Mouse (Mus musculus) A20 (cell line): ENCODE results near the gene Tgm4.

Experiments used
- DNase-seq: peaks from one replicate; pipeline ENCODE4 v3.0.0-alpha.2; 2011; ENCODE audit warnings: low read depth, low spot score

Tgm4 gene

DNA sequence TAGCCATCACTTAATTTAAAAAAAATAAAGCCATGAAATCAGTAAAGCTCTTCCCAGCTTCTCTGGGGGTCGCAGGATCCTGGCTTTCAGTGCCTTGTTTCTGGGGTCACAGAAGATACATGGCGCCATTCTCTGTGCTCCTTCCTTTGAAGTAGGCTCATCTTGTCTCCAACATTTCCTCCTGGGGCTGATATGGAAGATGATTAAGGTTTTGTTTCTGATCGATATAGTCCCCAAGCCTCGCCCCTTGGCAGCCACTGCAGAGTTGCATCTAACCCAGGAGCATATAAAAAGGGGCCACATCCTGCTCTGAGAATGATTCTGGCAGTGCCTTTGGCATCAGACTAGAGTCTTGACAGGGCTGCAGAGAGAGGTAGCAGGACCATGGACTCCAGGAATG lies at the start of gene Tgm4:
Gene Tgm4 (plus strand): TSS at position 301 of the 400 bp plus-strand sequence.
- no peak for DNase-seq

DNA sequence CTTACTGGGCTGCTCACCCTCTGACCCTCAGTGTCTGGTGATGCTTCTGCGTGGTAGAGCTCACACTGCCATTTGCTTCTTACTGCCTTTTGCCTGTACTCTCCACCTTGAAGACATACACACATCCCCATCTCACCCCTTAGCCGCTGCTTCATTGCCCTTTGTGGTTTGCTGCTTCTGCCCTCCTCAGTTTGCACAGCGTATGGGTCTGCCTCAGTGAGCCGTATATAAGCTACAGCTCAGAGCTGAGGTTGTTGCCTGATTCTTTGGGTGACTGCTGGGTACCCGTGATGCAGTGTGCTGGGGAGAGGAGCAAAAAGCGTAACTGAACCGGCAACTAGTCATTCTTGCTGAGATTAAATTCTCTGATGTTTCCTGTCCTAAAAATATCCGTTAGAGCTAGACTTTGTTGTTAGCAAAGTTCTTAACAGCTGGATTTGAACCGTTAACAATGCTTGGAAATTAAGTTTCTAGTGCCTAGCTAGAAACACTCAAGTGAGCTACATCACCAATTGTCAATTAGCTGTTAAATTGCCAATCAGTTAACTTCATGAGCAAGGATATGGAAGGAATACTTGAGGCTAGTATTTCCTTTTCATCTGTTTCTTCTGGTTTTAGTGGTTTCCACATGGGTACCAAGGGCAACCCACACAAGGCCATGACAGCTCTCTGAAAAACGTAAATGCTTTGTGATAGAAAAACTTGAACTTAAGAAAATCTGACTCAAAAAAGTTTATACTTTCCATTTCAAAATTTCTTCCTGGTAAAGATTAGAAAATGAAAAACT lies 35.9 kb upstream of the Tgm4 start:
- DNase-seq: no peak

DNA sequence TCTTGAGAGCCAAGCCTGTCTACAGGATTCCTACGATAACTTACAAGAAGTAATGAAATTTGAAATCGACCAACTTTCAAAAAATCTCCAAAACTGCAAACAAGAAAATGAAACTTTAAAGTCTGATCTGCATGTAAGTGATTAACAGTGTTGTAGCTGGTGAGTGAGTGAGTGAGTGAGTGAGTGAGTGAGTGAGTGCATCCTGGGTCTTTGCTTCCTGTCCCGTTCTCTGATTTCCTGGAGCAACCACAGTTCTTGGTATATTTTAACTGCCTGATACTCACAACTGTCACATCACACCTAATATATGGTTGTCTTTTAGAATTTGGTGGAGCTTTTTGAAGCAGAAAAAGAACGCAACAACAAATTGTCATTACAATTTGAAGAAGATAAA lies 35.3 kb upstream of the Tgm4 start:
- DNase-seq: no peak

DNA sequence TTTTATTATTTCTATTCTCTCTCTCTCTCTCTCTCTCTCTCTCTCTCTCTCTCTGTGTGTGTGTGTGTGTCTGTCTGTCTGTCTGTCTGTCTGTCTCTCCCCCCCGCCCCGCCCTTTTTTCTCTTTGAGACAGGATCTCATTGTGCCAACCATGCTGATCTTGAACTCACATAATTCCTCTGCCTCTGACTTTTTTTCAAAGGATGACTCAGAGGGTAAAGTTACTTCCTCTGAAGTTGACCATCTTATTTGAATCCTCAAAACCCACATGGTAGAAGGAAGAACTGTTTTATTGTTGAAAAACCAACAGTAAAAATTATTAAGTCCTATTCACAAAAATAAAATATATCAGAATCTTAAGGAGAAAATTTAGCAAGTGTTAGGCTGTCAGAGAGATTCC lies 29.8 kb upstream of the Tgm4 start:
- DNase-seq: no peak

DNA sequence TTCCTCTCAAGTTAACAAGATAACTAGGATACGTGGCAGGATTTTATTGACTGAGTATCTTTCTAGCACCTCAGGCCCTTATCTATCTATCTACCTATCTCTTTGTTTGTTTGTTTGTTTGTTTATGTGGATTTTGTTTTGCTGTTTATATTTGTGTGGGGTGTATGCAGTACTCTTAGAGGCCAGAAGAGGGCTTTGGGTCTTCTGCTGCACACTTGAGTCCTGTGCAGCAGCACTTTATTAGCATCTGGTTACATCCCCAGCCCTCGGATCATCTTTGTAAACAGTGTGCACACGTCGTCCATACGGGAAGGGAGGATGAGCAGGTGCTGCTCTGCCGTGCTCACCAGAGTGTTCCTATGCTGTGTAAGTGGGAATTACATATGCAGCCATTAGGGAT lies 28.5 kb upstream of the Tgm4 start:
- peak; percentile 24 for DNase-seq

DNA sequence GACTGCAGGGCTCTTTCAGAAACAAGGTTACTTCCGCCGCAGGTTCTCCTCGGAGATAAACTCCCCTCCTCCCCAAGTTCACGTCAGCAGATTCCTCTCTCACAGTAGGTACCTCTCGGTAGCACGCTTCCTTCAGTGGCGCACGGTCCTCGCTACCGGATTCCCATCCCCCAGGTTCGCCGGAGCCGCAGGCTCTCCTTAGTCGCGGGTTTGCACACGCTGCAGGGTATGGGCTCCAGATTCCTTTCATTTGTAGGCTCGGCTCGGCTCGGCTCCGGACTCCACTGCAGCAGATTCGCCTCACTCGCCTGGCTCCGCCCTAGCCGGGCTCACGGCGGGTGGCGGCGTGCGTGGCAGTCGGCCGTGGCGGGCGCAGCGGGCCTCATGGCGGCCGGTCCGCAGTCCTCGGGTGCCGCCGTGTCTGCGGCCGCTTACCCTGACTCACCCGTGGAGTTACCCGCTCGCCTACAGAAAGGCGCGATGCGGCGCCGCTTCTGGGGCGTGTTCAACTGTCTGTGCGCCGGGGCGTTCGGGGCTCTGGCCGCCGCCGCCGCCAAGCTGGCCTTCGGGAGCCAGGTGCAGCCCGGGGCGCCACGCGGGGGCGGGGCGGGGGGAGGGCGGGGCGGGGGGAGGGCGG lies 13.4 kb upstream of the Tgm4 start, which contains the start of gene Tmem42:
Gene Tmem42 (plus strand): TSS at position 332 of the 637 bp plus-strand sequence.
- DNase-seq: peak; percentile 95

DNA sequence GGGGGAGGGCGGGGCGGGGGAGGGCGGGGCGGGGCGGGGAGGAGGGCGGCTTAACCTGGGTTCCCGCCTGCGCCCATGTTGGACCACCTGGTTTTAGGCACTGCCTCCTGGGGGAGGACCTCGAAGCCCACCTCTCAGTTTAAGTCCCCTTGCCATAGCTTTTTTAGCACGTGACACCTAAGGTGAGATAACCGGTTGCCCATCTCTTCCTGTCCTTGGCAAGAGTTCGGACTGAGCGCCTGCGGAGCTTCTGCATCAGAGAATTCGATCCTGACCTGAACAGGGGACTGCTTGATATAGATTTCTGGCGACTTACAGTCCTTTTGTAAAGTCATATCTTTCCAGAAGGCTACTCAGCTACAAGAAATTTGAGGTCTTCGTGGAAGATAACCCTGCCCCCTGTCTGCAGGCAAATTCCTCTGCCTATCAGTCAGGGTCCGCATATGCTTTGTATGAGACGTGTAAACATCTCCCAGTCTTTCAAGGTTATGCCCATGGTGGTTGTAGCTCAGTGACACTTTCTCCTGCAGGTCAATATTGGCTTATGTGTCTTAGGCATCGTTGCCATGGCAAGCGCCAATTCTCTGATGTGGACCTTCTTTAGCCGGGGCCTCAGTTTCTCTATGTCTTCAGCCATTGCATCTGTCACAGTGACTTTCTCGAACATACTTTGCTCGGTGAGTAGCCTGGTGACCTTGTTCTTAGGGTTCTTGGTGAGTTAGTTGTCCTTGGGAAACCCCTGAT lies 12.7 kb upstream of the Tgm4 start:
- no peak for DNase-seq

DNA sequence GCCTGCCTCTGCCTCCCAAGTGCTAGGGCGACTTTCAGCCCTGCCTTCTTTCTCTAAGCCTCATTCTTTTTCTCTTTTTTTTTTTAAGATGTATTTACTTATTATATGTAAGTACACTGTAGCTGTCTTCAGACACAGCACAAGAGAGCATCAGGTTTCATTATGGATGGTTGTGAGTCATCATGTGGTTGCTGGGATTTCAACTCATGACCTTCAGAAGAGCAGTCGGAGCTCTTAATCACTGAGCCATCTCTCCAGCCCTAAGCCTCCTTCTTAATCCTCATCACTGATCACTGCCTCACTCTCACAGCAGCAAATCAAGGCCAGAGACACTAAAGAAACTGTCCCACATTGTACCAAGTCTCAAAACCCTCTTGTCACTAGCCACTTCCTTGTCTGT lies 10.3 kb upstream of the Tgm4 start:
- DNase-seq: no peak

DNA sequence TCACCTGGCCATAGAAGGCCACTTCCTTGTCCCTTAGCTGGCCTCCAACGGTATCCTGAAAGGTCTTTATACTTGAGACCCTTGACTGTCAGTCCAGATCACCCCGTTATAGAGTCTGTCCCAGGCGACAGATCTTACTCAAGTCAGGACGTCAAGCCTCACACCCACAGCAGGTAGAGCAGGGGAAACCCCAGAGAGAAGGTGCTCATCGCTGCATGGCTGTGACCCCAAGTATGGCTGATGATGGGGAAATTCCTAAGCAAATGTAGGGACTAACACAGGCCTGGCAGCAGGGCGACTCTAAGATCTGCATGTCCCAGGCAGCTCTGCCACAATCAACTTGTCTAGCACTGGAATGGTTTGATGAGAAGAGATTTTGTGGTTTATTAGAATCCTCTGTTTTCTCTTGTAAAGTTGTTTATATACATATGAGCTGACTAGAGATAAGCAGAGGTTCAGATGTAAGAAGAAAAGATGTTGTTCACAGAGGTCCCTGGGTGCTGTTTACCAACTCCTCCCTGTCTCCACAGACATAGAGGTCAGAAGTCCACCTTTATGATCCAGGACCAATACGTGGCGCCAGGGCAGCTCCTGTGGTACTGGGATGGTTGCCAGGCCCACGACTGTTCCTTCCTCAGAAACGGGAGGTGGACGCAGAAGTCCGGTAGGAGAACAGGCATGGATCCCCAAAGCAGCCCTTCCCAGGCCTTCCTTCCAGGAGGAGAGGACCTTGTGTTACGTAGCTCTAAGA lies 2.9 kb upstream of the Tgm4 start:
- no peak for DNase-seq

DNA sequence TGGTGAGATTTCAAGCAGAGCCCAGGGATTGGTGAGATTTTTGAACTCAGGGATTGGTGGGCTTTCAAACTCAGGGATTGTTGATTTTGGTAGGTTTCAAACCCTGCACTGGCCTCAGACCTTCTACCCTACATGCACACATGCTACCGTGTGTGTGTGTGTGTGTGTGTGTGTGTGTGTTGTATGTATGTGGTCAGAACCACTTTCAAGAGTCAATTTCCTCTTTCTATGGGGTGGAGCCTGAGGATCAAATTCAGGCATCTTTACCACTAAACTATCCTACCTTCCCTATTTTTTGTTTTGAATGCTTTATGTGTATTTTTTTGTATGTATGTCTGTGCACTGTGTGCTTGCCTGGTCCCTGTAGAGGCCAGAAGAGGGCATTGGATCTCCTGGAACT lies 13.1 kb downstream of the Tgm4 start:
- DNase-seq: no peak

DNA sequence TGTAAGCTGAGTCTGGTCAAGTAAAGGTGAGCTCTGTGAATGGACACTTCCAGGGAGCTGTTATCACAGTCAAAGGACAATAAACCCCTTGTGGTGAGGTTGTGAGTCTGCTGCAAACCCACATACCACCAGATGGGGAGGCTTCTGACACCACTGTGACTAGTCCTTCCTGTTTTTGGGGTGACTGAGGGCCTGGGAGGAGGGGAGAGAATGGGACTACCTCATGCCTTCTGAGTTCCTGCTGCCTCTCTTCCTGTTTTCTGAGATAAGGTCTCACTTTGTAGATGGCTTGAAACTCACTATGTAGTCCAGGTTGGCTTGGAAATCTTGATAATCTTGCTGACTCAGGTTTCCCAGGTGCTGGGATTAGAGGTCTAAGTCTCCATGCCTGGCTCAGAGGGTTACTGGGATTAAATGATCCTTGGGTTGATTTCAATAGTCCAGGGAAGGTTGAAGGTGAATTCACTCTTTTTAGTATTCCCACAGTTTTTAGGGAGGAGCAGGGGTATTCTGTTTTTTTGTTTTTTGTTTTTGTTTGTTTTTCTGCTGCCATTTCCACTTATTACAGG lies 24.3 kb downstream of the Tgm4 start:
- DNase-seq: peak; percentile 72

DNA sequence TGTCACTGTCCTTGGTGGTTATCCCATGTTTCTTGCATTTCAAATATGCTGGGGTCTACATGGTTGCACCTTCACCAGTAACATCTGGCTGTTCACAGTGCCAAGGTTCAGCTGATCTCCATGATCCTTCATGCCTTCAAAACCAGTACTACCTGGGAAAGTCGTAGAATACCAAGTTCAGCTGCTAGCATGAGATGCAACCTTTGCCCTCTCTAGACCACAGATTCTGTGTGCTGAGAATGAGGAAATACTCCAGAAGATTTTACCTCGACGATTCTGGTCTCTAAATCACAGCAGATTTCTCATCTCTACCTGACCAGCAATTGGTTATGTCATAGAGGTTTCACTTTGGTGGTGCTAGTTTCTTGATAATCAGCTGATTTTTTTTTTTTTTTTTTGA lies 25.6 kb downstream of the Tgm4 start:
- no peak for DNase-seq

DNA sequence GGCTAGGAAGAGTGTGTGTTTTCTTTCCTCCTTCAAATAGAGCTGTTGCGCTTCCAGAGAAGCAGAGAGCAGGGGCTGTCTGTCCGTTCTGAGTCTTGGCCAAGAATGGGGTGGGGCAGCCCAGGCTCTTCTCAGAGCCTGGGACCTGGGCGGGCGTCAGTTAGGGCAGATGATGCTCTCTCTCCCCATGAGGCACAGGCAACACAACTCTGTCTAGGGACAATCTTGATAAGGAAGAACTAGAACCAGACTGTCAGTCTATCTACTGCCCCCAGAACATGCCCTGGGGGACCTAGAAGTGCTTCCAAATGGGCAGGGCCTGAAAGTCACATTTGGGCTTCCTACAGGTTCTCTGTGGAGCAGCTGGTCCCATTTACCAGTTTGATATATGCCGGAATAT lies 44.6 kb downstream of the Tgm4 start:
- DNase-seq: no peak

DNA sequence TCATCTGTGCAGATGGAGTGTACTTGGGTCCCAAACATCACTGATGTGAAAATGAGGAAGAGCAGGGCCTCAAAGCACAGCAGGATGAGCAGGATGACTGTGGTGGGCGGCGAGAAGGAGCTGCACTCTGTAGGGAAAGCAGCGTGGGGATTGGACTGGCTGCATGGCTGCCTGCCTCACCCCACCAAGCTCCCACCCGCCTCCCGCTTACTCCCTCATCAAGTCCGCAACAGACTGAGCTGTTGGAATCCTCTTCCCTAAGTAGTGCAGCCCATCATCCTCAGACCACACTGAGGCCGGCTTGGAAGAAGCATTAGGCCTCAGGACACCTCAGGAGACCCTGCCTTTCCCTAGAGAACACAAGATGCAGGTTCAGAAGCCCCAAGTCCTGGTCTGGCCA lies 45.8 kb downstream of the Tgm4 start:
- DNase-seq: no peak

DNA sequence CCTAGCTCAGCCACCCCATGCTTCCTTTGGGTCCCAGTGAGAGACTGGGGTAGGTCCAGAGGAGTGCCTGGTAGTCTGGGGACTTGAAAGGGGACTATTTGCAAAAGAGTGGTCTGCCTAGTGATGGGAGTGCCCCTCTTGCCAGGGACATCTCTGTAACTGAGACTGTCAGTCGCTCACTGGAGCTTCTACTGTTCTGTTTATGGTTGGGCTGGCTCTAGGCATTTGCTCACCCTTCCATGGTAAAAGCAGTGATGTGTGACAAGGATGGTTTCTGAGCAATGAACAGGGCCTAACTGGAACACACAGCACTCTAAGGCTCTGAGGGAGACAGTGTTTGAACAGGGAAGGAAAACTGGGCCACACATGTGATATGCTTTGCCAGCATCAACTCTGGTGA lies 46.3 kb downstream of the Tgm4 start:
- no peak for DNase-seq

DNA sequence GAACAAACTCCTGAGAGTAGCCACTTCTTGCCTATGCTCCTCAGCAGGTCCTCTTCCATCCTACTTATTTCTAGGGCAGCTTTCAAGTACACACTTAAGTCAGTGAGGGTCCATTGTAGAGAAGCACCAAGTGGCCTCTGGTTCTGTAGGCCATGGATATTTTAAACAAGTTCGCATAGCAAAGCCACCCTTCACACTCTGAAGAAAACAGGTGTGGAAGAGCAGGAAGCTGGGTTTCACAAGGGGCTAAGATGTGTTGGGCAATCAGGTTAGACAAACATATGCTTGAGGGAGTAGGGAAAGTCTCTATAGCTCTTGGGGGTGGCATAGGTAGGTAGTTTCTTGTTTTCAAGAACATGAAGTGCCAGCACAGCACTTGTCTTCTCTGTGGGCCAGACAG lies 50.8 kb downstream of the Tgm4 start:
- no peak for DNase-seq

DNA sequence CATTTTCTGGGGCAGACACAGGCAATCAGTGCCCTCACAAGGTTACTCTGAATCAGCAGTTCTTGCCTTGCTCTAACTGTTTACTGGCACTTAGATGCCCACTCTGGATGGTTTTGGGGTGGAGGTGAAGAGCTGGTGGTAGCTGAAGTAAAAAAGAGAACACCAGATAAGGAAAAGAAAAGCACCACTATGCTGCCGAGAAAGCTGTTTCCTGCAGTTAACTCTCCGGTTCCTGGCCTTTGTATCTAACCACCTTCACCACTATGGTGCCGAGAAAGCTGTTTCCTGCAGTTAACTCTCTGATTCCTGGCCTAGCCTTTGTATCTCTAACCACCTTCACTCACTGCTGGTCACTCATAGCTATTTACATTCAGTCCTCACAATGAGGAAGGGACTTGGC lies 53.0 kb downstream of the Tgm4 start:
- no peak for DNase-seq

DNA sequence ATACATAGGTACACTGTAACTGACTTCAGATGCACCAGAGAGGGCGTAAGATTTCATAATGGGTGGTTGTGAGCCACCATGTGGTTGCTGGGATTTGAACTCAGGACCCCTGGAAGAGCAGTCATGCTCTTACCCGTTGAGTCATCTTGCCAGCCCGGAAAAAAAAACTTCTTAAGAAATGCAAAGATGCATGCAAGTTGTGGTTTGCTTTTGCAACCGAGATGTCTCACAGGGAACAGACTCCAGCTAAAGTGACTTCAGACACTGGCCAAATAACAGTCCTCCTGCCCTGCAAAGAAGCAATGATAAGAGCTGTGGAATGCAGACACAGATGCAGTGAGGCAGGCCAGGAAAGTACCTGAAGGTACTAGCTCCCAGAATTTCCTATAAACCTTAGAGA lies 56.3 kb downstream of the Tgm4 start:
- DNase-seq: no peak

DNA sequence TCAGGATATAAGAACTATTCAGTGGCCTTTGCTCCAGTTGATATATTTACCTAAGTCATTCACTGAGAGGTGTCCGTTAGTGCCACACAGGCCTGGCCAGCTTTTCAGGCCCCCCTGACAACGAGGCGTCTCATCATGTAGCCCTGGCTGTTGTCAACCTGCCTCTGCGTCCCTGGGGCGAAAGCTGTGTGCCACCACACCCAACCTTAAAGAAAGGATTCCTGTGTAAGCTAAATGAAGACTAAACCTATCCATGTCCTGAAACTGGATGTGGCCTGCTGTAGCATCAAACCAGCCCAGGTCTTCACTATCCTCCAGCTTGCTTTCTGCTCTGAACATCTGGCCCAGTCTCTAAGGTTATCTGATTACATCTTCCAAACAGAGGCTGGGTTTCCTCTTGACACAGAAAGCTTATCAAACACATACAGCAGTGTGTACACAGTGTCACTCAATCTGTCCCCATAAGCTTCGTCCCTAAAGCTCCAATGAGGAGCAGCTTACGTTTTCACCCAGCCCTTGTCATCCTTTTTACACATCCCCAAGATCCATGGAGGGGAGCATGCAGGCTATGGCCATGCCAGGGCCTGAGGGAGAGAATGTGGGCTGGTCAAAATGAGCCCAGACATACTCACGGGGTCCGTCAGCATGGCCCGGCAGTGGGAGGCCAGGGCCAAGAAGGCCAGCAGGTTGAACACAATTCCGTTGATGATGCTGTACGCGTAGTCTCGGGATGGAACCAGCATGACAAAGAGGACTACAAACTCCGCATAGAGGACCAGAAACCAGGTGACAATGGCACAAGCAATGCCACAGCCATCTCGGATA lies 65.3 kb downstream of the Tgm4 start:
- DNase-seq: no peak

DNA sequence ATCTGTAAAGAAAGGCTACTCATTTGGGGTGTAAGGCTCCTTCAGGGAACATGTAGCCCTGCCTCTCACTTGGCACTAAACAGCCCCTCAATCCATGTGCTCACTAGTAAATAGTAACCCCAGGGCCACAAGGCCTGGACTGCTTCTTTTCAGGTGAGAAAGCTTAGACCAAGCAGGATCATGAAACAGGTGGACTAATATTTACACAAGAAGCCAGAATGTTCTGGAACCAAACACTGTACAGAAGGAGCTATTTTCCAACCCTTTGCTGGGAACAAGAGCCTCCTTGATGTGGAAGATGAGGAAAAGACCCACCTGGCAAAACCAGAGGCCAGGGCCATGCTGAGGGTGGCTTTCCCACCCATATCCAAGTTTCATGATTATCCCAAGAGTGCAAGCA lies 68.9 kb downstream of the Tgm4 start:
- DNase-seq: no peak

DNA sequence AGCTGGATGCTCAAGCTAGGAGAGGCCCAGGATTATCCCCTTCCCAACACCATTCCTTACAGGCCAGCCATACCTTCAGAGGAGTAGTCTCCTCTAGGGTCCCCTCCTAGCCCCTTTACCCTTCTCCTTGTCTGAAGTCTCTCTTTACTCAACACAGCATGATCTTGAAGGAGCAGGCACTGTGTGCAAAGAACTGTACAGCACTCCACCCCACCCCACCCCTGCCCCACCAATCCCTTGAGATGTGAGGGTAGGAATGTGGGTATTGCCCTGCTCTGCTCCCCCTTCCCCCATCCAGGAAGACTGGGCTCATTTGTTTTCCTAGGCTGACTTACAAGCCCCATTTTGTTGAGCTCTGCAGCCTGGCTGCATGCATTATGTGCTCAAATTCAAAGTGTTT lies 69.8 kb downstream of the Tgm4 start:
- DNase-seq: no peak
